Mouse (Mus musculus): ENCODE results near the gene Amacr. TPM values are rescaled to one million over a fixed set of nuclear protein-coding genes. Genes with fewer than 3 reads are reported as not detected.
A peak's percentile ranks its signal among the peaks of the same experiment; 100 is the strongest.

Amacr gene
- total and polyA plus RNA-seq, 3 experiments: 15.7 to 43.0 (median 29.6) TPM

GRCm38 (mm10) chr15:10933930-10934329 is 47.6 kb upstream of the Amacr start:
- no peak overlapping the region for H3K4me2 ChIP-seq (ENCODE audit: insufficient read depth, low read depth, poor library complexity, severe bottlenecking)
- in situ Hi-C loops (cut with MboI; ENCODE audit: low pct_ligation_motif_present, low pct_unique_long_range_greater_than_20kb, low sequenced_read_pairs): no loop called here
- H3K4me1 ChIP-seq (ENCODE audit: control insufficient read depth in 1 of 2, insufficient read depth in 2 of 2): peaks cover 5 to 6% of the 10 kb centered on the region in 2 experiments; a peak in 3 of 4 replicates
- H3K27ac ChIP-seq (ENCODE audit: insufficient read depth, low read depth): no peak overlapping the region
- no peaks in the 10 kb centered on the region for H3K79me2 ChIP-seq (replicated peaks; ENCODE audit: control insufficient read depth, extremely low read depth, insufficient read depth, poor library complexity, severe bottlenecking)
- H3K4me3 ChIP-seq (replicated peaks in 1 of 3; ENCODE audit: low read depth in 2 of 3, low read length in 2 of 3, poor library complexity in 1 of 3): no peak overlapping the region
- no peaks in the 10 kb centered on the region for H3K27me3 ChIP-seq (replicated peaks)
- H3K9me3 ChIP-seq (replicated peaks; ENCODE audit: low read length): no peaks in the 10 kb centered on the region
- no peak for DNase-seq (ENCODE audit: extremely low read depth)
- H3K9ac ChIP-seq (ENCODE audit: insufficient read depth, low read depth): no peak overlapping the region
- H3K36me3 ChIP-seq (replicated peaks in 1 of 2; ENCODE audit: control insufficient read depth in 1 of 2, insufficient read depth in 1 of 2, low read length in 1 of 2): no peaks in the 10 kb centered on the region
- dilution Hi-C loops (cut with MboI; ENCODE audit: extremely low pct_ligation_motif_present, extremely low pct_unique_long_range_greater_than_20kb, low sequenced_read_pairs): no loop called here
- TF ChIP-seq KAT2A (IDR thresholded peaks at IDR 0.05; ENCODE audit: insufficient replicate concordance, low read length) (no peak), IRF4 (IDR thresholded peaks at IDR 0.05; ENCODE audit: low read depth, low read length) (no peak), ETS1 (conservative IDR thresholded peaks at IDR 0.05; ENCODE audit: low read depth, low read length) (no peak)

- Histone ChIP-seq H3K4me3 (replicated peaks in 1 of 3; ENCODE audit: low read depth in 2 of 3, low read length in 2 of 3, poor library complexity in 1 of 3) (no peak overlapping the region), H3K9ac (ENCODE audit: insufficient read depth, low read depth) (no peak overlapping the region), H3K27me3 (replicated peaks) (no peaks in the 10 kb centered on the region), H3K27ac (ENCODE audit: insufficient read depth, low read depth) (no peak overlapping the region), H3K9me3 (replicated peaks; ENCODE audit: low read length) (no peaks in the 10 kb centered on the region), H3K36me3 (replicated peaks in 1 of 2; ENCODE audit: control insufficient read depth in 1 of 2, insufficient read depth in 1 of 2, low read length in 1 of 2) (no peaks in the 10 kb centered on the region), H3K4me1 (ENCODE audit: control insufficient read depth in 1 of 2, insufficient read depth in 2 of 2) (no peaks in the 10 kb centered on the region), H3K79me2 (replicated peaks; ENCODE audit: control insufficient read depth, extremely low read depth, insufficient read depth, poor library complexity, severe bottlenecking) (no peaks in the 10 kb centered on the region), H3K4me2 (ENCODE audit: insufficient read depth, low read depth, poor library complexity, severe bottlenecking) (peak overlapping the region; percentile 37; the same call in 1 of the 2 replicates)
- DNase-seq (ENCODE audit: extremely low read depth): no peak
- dilution Hi-C loops (cut with MboI; ENCODE audit: extremely low pct_ligation_motif_present, extremely low pct_unique_long_range_greater_than_20kb, low sequenced_read_pairs): no loop called here
- TF ChIP-seq ZKSCAN1 (IDR thresholded peaks at IDR 0.05; ENCODE audit: borderline replicate concordance, low read depth, low read length): no peak
- no peak for TF ChIP-seq MEF2A (IDR thresholded peaks at IDR 0.05; ENCODE audit: borderline replicate concordance, low read depth, low read length)
- TF ChIP-seq ETS1 (conservative IDR thresholded peaks at IDR 0.05; ENCODE audit: low read depth, low read length): 0 out of 2 replicates have a peak, but pooled peaks have one; percentile 30
- no peak for TF ChIP-seq USF1 (IDR thresholded peaks at IDR 0.05; ENCODE audit: low read depth, low read length)
- no peak for TF ChIP-seq USF2 (conservative IDR thresholded peaks at IDR 0.05; ENCODE audit: low read depth, low read length)
- in situ Hi-C loops (cut with MboI; ENCODE audit: low pct_ligation_motif_present, low pct_unique_long_range_greater_than_20kb, low sequenced_read_pairs): no loop called here
Measured at GRCm38 (mm10) chr15:10940148-10941108, 41.1 kb upstream of the Amacr start.

DNA sequence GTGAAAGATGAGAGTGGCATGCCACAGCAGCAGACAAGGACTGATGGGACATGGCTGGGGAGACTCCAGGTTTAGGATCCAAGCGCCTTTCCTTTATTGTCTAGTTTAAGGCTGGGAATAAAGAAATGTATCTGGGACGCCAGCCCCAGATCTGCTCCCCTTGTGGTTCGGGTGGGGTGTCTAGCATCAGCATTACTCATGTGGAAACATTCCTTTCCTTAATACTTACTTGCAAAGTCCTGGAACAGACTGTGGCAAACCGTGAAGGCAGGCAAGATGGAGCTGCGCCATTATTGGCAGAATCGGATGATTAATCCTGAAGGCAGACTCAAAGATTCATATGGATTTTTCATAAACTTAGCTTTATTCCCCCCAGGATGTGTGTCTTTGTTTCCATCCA is 39.7 kb upstream of the Amacr start:
- H3K27ac ChIP-seq (ENCODE audit: insufficient read depth, low read depth): no peak overlapping the region
- dilution Hi-C loops (cut with MboI; ENCODE audit: extremely low pct_ligation_motif_present, extremely low pct_unique_long_range_greater_than_20kb, low sequenced_read_pairs) (no loop called here), in situ Hi-C loops (cut with MboI; ENCODE audit: low pct_ligation_motif_present, low pct_unique_long_range_greater_than_20kb, low sequenced_read_pairs) (no loop called here)
- no peak overlapping the region for H3K4me3 ChIP-seq (replicated peaks in 1 of 3; ENCODE audit: low read depth in 2 of 3, low read length in 2 of 3, poor library complexity in 1 of 3)
- H3K9ac ChIP-seq (ENCODE audit: insufficient read depth, low read depth): no peak overlapping the region
- TF ChIP-seq GABPA (IDR thresholded peaks at IDR 0.05; ENCODE audit: insufficient replicate concordance, low read depth, low read length): no peak
- TF ChIP-seq ZMIZ1 (IDR thresholded peaks at IDR 0.05; ENCODE audit: low read depth, low read length): no peak
- no peak for TF ChIP-seq ZNF384 (IDR thresholded peaks at IDR 0.05; ENCODE audit: low read depth, low read length)
- TF ChIP-seq MAX (IDR thresholded peaks at IDR 0.05; ENCODE audit: low read length): no peak
- TF ChIP-seq POLR2AphosphoS2 (IDR thresholded peaks at IDR 0.05; ENCODE audit: low read depth, low read length): no peak
- TF ChIP-seq PAX5 (IDR thresholded peaks at IDR 0.05; ENCODE audit: low read length): no peak
- no peak for TF ChIP-seq USF1 (IDR thresholded peaks at IDR 0.05; ENCODE audit: low read depth, low read length)
- no peak for TF ChIP-seq RAD21 (IDR thresholded peaks at IDR 0.05; ENCODE audit: low read depth, low read length)
- no peak for TF ChIP-seq TCF12 (IDR thresholded peaks at IDR 0.05; ENCODE audit: low read depth, low read length)
- TF ChIP-seq CHD1 (IDR thresholded peaks at IDR 0.05; ENCODE audit: low read depth, low read length): no peak
- no peak for TF ChIP-seq HCFC1 (IDR thresholded peaks at IDR 0.05; ENCODE audit: low read depth, low read length)
- no peak for TF ChIP-seq MAZ (IDR thresholded peaks at IDR 0.05; ENCODE audit: low read depth, low read length)
- no peak for TF ChIP-seq E2F4 (IDR thresholded peaks at IDR 0.05; ENCODE audit: insufficient replicate concordance, low read depth, low read length)
- TF ChIP-seq MAFK (IDR thresholded peaks at IDR 0.05; ENCODE audit: insufficient replicate concordance, low read length): no peak
- TF ChIP-seq JUND (conservative IDR thresholded peaks at IDR 0.05; ENCODE audit: low read depth, low read length): no peak
- TF ChIP-seq ZKSCAN1 (IDR thresholded peaks at IDR 0.05; ENCODE audit: borderline replicate concordance, low read depth, low read length): no peak
- TF ChIP-seq MEF2A (IDR thresholded peaks at IDR 0.05; ENCODE audit: borderline replicate concordance, low read depth, low read length): no peak
- no peaks in the 10 kb centered on the region for H3K9me3 ChIP-seq (replicated peaks; ENCODE audit: low read length)
- H3K4me1 ChIP-seq (ENCODE audit: control insufficient read depth in 1 of 2, insufficient read depth in 2 of 2): no peaks in the 10 kb centered on the region
- no peak overlapping the region for H3K4me2 ChIP-seq (ENCODE audit: insufficient read depth, low read depth, poor library complexity, severe bottlenecking)
- no peaks in the 10 kb centered on the region for H3K27me3 ChIP-seq (replicated peaks)
- no peaks in the 10 kb centered on the region for H3K36me3 ChIP-seq (replicated peaks in 1 of 2; ENCODE audit: control insufficient read depth in 1 of 2, insufficient read depth in 1 of 2, low read length in 1 of 2)
- no peaks in the 10 kb centered on the region for H3K79me2 ChIP-seq (replicated peaks; ENCODE audit: control insufficient read depth, extremely low read depth, insufficient read depth, poor library complexity, severe bottlenecking)
- no peak for DNase-seq (ENCODE audit: extremely low read depth)

Measured in CH12.LX (cell line).